Mouse (Mus musculus) activated CD4-positive, CD25-positive, alpha-beta regulatory T cell (primary cell): ENCODE results near the gene Gm13941. TPM values are rescaled to one million over a fixed set of nuclear protein-coding genes. Genes with fewer than 3 reads are reported as not detected.

ENCODE experiments used
- polyA plus RNA-seq, 2 experiments: library from polyadenylated mRNA; unstranded; fragments of 100-300 nt; shearing (Covaris generic); gene quantifications; one replicate each; pipeline ENCODE4 v1.2.1; 2017

Gm13941 gene
- not detected for polyA plus RNA-seq

GRCm38 (mm10) chr2:111105882-111106281, at the start of gene Gm13941:
Gene Gm13941 (minus strand): TSS chr2:111105982.

GRCm38 (mm10) chr2:111152836-111153235, 47.1 kb upstream of the Gm13941 start, which contains the start of gene Gm15130:
Gene Gm15130 (minus strand): TSS chr2:111152936.

Other genes starting within 250 kb of the Gm13941 start
- gene Ano3, start 155.1 kb downstream of the Gm13941 start, polyA plus RNA-seq, result under 1 TPM; 0.04 to 0.26 TPM
- not detected for gene Gm15130, start 47.0 kb upstream of the Gm13941 start, polyA plus RNA-seq
- gene 4930430A15Rik, start 123.6 kb upstream of the Gm13941 start, polyA plus RNA-seq, result not detected
- gene Olfr1275, start 129.3 kb upstream of the Gm13941 start, polyA plus RNA-seq, result not detected
- gene Olfr1276, start 148.5 kb upstream of the Gm13941 start, polyA plus RNA-seq, result not detected
- gene Olfr1277, start 168.1 kb upstream of the Gm13941 start, polyA plus RNA-seq, result under 1 TPM in 1 of 2 experiments, not detected in 1; 0.05 TPM
- gene Olfr1278, start 184.2 kb upstream of the Gm13941 start, polyA plus RNA-seq, result not detected
- gene Olfr1279, start 194.7 kb upstream of the Gm13941 start, polyA plus RNA-seq, result not detected
- gene Olfr1280, start 208.0 kb upstream of the Gm13941 start, polyA plus RNA-seq, result under 1 TPM in 1 of 2 experiments, not detected in 1; 0.02 TPM
- gene Olfr1281, start 220.5 kb upstream of the Gm13941 start, polyA plus RNA-seq, result not detected
- not detected for gene Olfr1282, start 230.1 kb upstream of the Gm13941 start, polyA plus RNA-seq